Mouse (Mus musculus) 3134 (cell line): ENCODE data around the gene Tnfrsf12a.
A peak's percentile ranks its signal among the peaks of the same experiment; 100 is the strongest.

ENCODE experiments used
- DNase-seq: peaks from one replicate; pipeline ENCODE4 v3.0.0-alpha.2; 2011; ENCODE audit warnings: low spot score; ENCODE audit not compliant: insufficient read length; ENCODE audit errors: extremely low read depth

Tnfrsf12a gene

DNA sequence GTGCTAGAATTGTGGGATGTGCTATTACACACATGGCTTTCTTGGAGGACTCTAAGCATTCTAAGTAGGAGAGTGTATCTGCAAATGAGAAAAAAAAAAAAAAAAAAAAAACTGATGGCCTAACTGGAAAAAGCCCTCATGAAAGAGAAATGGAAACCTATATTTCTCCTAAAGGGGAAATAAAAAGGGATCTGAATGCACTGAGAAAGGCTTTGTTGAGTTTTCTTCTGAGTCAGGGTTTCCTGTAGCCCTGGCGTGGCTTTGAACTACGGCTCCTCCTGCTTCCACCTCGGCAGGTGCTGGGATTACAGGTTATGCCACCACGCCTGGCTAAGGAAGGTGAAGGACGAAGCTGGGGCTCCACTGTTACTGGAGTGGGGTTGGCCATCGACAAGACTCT lies 23.3 kb downstream of the Tnfrsf12a start:
- no peak for DNase-seq

DNA sequence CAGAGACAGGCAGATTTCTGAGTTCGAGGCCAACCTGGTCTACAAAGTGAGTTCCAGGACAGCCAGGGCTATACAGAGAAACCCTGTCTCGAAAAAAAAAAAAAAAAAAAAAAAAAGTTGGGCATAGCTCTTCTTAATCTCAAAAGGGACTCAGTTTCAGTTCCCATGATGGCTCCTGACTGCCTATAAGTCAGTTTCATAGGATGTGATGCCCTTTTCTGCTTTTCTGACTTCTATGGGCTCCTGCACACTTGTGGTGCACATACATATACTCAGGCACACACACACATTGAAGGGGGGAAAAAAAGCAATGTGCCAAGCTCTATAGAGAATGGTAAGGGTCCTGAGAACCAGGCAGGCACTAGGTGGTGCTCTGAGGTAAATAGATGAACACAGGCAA lies 23.9 kb downstream of the Tnfrsf12a start:
- DNase-seq = no peak

DNA sequence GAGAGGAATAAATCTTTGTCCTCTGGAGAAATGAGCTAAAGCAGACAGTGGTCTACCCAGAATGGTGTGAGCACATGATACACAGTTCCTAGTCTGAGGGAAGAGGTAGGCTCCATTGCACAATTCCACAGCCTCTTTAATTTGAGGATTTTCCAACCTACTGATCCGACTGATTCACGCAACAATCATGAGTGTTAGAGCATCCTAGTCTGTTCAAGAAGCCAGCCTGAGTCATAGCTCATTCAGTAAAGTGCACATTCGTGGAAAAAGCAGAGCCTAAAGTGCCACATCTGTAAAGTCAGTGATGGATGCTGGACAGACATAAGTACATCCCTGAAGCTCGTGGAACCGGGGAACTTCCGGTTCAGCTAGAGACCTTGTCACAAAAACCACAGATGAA lies 25.9 kb downstream of the Tnfrsf12a start:
- DNase-seq = no peak

DNA sequence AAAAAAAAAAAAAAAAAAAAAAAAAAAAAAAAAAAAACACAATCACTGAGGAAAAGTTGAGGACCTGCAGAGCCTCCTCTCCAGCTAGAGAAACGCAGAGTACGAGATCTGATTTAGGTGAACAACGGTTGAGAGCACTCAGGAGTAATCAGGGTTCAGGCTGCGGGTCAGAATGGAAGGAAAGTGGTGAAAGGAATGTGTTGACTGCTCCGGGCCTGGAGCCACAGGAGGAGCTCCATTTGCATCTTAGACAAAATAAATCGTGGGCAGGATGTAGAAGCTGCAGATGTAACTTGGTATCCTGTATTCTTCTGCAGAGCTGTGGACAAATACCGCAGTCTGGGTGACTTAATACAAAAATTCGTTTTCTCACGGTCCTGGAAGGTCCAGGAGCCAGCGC lies 31.4 kb downstream of the Tnfrsf12a start:
- no peak for DNase-seq

DNA sequence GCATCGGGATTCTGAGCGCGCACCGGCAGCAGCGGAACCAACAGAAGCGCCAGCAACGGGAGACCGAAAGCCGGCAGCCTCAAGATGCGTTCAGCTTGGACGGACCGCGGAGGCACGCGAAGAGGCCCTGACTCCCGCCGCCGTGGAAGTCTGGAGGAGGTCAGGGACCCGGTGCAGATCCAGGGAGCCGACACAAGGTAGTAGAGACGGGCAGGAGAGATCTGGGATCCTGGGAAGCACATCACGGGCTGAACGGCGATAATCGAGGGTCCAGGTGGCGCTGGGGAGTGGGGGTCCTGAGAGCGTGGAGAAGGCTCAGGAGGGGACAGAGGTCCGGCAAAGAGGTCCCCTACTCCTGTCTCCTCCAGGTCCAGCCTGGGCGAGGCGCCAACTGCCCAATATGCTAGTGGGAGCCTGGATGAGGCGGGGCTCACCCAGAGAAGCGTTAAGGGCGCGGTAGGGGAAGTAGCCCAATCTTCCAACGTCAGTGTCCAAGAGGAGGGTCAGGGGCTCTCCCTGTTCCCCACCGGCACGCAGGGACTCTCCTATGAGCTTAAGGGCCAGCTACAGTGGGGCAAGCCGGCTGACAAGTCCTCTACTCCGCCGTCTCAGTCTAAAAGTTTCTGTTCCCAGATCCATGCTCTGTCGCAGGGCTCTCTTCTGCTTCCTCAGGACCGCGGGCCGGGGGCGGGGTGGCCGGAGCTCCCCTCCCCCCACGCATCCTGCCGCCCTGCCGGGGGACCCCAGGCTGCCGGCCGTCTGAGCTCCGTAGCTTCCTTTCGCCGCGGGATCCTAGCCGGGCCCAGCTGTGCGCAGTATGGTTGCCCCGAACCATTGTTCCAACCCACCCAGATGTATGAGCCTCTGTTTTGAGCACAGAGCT lies 32.4 kb downstream of the Tnfrsf12a start, which contains the start of gene Mmp25:
TSS of gene Mmp25 (minus strand) at position 665 of the 883 bp plus-strand sequence.
- DNase-seq = no peak

DNA sequence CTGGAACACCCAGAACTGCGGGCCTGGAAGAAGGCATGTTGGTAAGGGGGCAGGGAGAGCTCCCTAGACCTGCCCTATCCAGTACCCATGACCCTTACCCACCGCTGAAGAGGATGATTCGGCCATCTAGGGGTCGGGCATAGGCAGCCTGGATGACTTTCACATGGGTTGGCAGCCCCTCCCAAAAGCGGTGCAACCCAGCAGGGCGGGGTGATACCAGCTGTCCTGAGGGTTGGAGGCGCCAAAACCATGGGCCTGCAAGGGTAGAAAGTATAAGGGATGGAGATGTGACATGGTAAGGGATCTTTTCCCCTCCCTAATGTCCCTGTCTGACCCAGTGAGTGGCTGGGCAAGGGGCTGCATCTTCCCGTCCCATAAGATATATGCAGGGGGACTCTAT lies 46.0 kb downstream of the Tnfrsf12a start:
- DNase-seq = no peak

DNA sequence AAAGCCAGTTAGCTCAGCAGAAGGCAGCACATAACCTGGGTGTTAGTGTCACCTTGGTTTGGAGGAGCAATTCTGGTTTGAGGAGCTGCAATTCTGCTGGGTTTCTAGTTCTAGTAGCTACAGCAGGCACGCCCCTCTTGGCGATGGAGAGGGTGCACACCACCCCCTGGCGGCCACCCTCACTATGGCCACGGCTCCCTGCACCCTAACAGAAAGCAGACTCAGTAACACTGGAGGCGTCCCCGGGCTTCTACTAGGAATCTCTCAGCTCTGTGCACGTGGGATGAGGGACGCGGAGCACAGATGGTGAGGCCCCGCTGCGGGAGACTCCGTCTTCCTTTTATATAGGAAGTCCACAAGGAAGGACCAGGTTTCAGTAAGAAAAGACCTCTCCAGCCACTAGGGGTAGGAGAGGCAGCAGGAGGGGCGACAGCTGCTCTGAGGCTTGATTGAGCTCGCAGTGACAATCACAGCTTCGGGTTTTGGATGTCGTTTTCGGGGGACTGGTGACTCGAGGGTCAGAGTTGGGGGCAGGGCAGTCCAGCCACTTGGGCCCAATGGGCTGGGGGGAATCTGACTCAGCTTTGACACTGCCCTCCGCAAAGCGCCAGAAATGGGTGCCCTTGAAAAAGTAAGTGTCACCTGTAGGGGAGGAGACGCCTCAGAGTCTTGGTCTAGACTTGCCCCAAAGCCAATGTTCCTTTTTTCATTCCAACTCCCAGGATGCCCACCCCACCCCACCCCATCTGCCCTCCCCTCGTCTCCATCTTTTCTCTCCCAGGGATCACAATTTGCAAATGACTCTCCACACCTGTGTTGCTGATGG lies 46.9 kb downstream of the Tnfrsf12a start:
- peak; percentile 75 for DNase-seq

DNA sequence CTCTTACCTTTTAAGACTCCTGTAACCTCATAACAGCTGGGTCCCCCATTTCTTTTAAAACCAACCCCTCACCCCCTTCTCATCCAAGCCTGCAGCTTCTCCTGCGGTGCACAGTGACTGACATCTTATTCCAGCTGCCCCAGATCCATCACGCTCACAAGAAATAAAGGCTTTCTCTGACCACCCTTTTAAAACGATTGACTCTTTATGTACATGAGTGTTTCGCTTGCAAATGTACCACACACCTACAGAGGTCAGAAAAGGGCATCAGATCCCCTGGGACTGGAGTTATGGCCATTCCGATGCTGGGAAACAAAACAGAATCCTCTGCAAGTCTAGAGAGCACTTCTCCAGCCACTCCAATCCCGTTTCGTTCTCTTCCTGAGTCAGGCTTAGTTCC lies 49.5 kb downstream of the Tnfrsf12a start:
- no peak for DNase-seq
